Mouse (Mus musculus): ENCODE measurements around the gene Ubl7. TPM values are rescaled to one million over a fixed set of nuclear protein-coding genes. Genes with fewer than 3 reads are reported as not detected.

The Ubl7 gene
- polyA plus RNA-seq, 1 experiment: 67.3 TPM

- Histone ChIP-seq H3K4me1 (ENCODE audit: control insufficient read depth, insufficient read depth, insufficient read length, low read length) (0 out of 2 replicates have a peak, but pooled peaks cover 2% of the 10 kb centered on the region), H3K4me3 (ENCODE audit: insufficient read depth, low read depth, low read length) (no peak overlapping the region), H3K27ac (replicated peaks; ENCODE audit: low read depth, low read length) (no peak overlapping the region)
These were observed 10.3 kb upstream of the Ubl7 start for GRCm38 (mm10) chr9:57900478-57900877.

GRCm38 (mm10) chr9:57901197-57901596, 9.6 kb upstream of the Ubl7 start:
- H3K4me1 ChIP-seq (ENCODE audit: control insufficient read depth, insufficient read depth, insufficient read length, low read length): 0 out of 2 replicates have a peak, but pooled peaks cover 2% of the 10 kb centered on the region
- H3K27ac ChIP-seq (replicated peaks; ENCODE audit: low read depth, low read length): no peak overlapping the region
- no peak overlapping the region for H3K4me3 ChIP-seq (ENCODE audit: insufficient read depth, low read depth, low read length)

- H3K4me1 ChIP-seq (ENCODE audit: control insufficient read depth, insufficient read depth, insufficient read length, low read length): 0 out of 2 replicates have a peak, but pooled peaks cover 2% of the 10 kb centered on the region
- no peak overlapping the region for H3K4me3 ChIP-seq (ENCODE audit: insufficient read depth, low read depth, low read length)
- no peak overlapping the region for H3K27ac ChIP-seq (replicated peaks; ENCODE audit: low read depth, low read length)
These were observed 9.2 kb upstream of the Ubl7 start for GRCm38 (mm10) chr9:57901601-57902000.

GRCm38 (mm10) chr9:57902132-57902531, 8.6 kb upstream of the Ubl7 start:
- Histone ChIP-seq H3K27ac (replicated peaks; ENCODE audit: low read depth, low read length) (no peak overlapping the region), H3K4me3 (ENCODE audit: insufficient read depth, low read depth, low read length) (no peak overlapping the region), H3K4me1 (ENCODE audit: control insufficient read depth, insufficient read depth, insufficient read length, low read length) (0 out of 2 replicates have a peak, but pooled peaks cover 2% of the 10 kb centered on the region)

- Histone ChIP-seq H3K4me1 (ENCODE audit: control insufficient read depth, insufficient read depth, insufficient read length, low read length) (0 out of 2 replicates have a peak, but pooled peaks cover 2% of the 10 kb centered on the region), H3K4me3 (ENCODE audit: insufficient read depth, low read depth, low read length) (no peak overlapping the region), H3K27ac (replicated peaks; ENCODE audit: low read depth, low read length) (no peak overlapping the region)
These were observed 7.1 kb upstream of the Ubl7 start for GRCm38 (mm10) chr9:57903589-57904249.

GRCm38 (mm10) chr9:57904250-57904644, 6.5 kb upstream of the Ubl7 start:
- H3K27ac ChIP-seq (replicated peaks; ENCODE audit: low read depth, low read length): no peak overlapping the region
- H3K4me3 ChIP-seq (ENCODE audit: insufficient read depth, low read depth, low read length): no peak overlapping the region
- 0 out of 2 replicates have a peak, but pooled peaks cover 2% of the 10 kb centered on the region for H3K4me1 ChIP-seq (ENCODE audit: control insufficient read depth, insufficient read depth, insufficient read length, low read length)

GRCm38 (mm10) chr9:57907206-57907605, 3.6 kb upstream of the Ubl7 start:
- H3K27ac ChIP-seq (replicated peaks; ENCODE audit: low read depth, low read length): no peak overlapping the region
- peaks cover 8% of the 10 kb centered on the region; the same call in 1 of the 2 replicates for H3K4me1 ChIP-seq (ENCODE audit: control insufficient read depth, insufficient read depth, insufficient read length, low read length)
- no peak overlapping the region for H3K4me3 ChIP-seq (ENCODE audit: insufficient read depth, low read depth, low read length)

GRCm38 (mm10) chr9:57912571-57912970, 1.8 kb downstream of the Ubl7 start:
- peaks cover 6% of the 10 kb centered on the region; the same call in 1 of the 2 replicates for H3K4me1 ChIP-seq (ENCODE audit: control insufficient read depth, insufficient read depth, insufficient read length, low read length)

GRCm38 (mm10) chr9:57921491-57922060, 10.8 kb downstream of the Ubl7 start:
- Histone ChIP-seq H3K4me3 (ENCODE audit: insufficient read depth, low read depth, low read length) (no peak overlapping the region), H3K27ac (replicated peaks; ENCODE audit: low read depth, low read length) (no peak overlapping the region), H3K4me1 (ENCODE audit: control insufficient read depth, insufficient read depth, insufficient read length, low read length) (no peaks in the 10 kb centered on the region)

More at GRCm38 (mm10) chr9:57912571-57912970, 1.8 kb downstream of the Ubl7 start:
- Histone ChIP-seq H3K4me3 (ENCODE audit: insufficient read depth, low read depth, low read length) (no peak overlapping the region), H3K27ac (replicated peaks; ENCODE audit: low read depth, low read length) (no peak overlapping the region)

GRCm38 (mm10) chr9:57922381-57922780, 11.6 kb downstream of the Ubl7 start:
- no peak overlapping the region for H3K27ac ChIP-seq (replicated peaks; ENCODE audit: low read depth, low read length)
- no peak overlapping the region for H3K4me3 ChIP-seq (ENCODE audit: insufficient read depth, low read depth, low read length)
- no peaks in the 10 kb centered on the region for H3K4me1 ChIP-seq (ENCODE audit: control insufficient read depth, insufficient read depth, insufficient read length, low read length)

GRCm38 (mm10) chr9:57923046-57923445, 12.3 kb downstream of the Ubl7 start:
- Histone ChIP-seq H3K27ac (replicated peaks; ENCODE audit: low read depth, low read length) (no peak overlapping the region), H3K4me1 (ENCODE audit: control insufficient read depth, insufficient read depth, insufficient read length, low read length) (no peaks in the 10 kb centered on the region), H3K4me3 (ENCODE audit: insufficient read depth, low read depth, low read length) (no peak overlapping the region)

- Histone ChIP-seq H3K4me3 (ENCODE audit: insufficient read depth, low read depth, low read length) (no peak overlapping the region), H3K27ac (replicated peaks; ENCODE audit: low read depth, low read length) (no peak overlapping the region), H3K4me1 (ENCODE audit: control insufficient read depth, insufficient read depth, insufficient read length, low read length) (no peaks in the 10 kb centered on the region)
These were observed 20.5 kb downstream of the Ubl7 start for GRCm38 (mm10) chr9:57931166-57931767.

- no peak overlapping the region for H3K4me3 ChIP-seq (ENCODE audit: insufficient read depth, low read depth, low read length)
- H3K4me1 ChIP-seq (ENCODE audit: control insufficient read depth, insufficient read depth, insufficient read length, low read length): no peaks in the 10 kb centered on the region
- H3K27ac ChIP-seq (replicated peaks; ENCODE audit: low read depth, low read length): no peak overlapping the region
These were observed 21.5 kb downstream of the Ubl7 start for GRCm38 (mm10) chr9:57932253-57932652.

- Histone ChIP-seq H3K4me3 (ENCODE audit: insufficient read depth, low read depth, low read length) (no peak overlapping the region), H3K4me1 (ENCODE audit: control insufficient read depth, insufficient read depth, insufficient read length, low read length) (no peaks in the 10 kb centered on the region), H3K27ac (replicated peaks; ENCODE audit: low read depth, low read length) (no peak overlapping the region)
These were observed 22.2 kb downstream of the Ubl7 start for GRCm38 (mm10) chr9:57932831-57933602.

Measured in brown adipose tissue, adult 24 weeks (tissue).